Mouse (Mus musculus) megakaryocyte progenitor cell, adult 5-6 weeks (primary cell): ENCODE data around the gene Zfp39. TPM values are rescaled to one million over a fixed set of nuclear protein-coding genes. Genes with fewer than 3 reads are reported as not detected.
A peak's percentile ranks its signal among the peaks of the same experiment; 100 is the strongest.

ENCODE experiments used
- ATAC-seq: replicated peaks from 2 replicates; pipeline ENCODE4 v1.8.0; 2016; ENCODE audit warnings: mild to moderate bottlenecking, moderate TSS enrichment, inconsistent platforms; ENCODE audit not compliant: poor library complexity
- total RNA-seq, 2 experiments: library from RNA; stranded (forward) in 1 of 2; stranded (reverse) in 1 of 2; fragments of 157-497, 149-512 nt in 1 of 2; fragments of 200-1000 nt in 1 of 2; gene quantifications; 2 replicates each; pipeline versions ENCODE4 v1.2.3 to v1.2.4; 2015 to 2017

Gene Zfp39
- total RNA-seq, 2 experiments from 2014 or later = 7.9 to 29.2 TPM

GRCm38 (mm10) chr11:58926651-58927050 is 22.6 kb upstream of the Zfp39 start:
- ATAC-seq = no peak

- ATAC-seq = no peak
Observed at GRCm38 (mm10) chr11:58922420-58922819, 18.4 kb upstream of the Zfp39 start.

GRCm38 (mm10) chr11:58918759-58919158 is 14.7 kb upstream of the Zfp39 start:
- ATAC-seq = no peak

- ATAC-seq = peak; percentile 75
Observed at GRCm38 (mm10) chr11:58917745-58918366, 13.8 kb upstream of the Zfp39 start, which contains the start of gene Btnl10. Btnl10 (plus strand) TSS chr11:58917908.

GRCm38 (mm10) chr11:58916879-58917744 is 13.1 kb upstream of the Zfp39 start:
- peak; percentile 59 for ATAC-seq

GRCm38 (mm10) chr11:58914461-58915028 is 10.5 kb upstream of the Zfp39 start:
- ATAC-seq = peak; percentile 33

- peak; percentile 26; the same call in 1 of the 2 replicates for ATAC-seq
Observed at GRCm38 (mm10) chr11:58913776-58914175, 9.8 kb upstream of the Zfp39 start.

- ATAC-seq = peak; percentile 43
Observed at GRCm38 (mm10) chr11:58904838-58905237, 813 bp upstream of the Zfp39 start.

GRCm38 (mm10) chr11:58904410-58904718 is 339 bp upstream of the Zfp39 start:
- no peak for ATAC-seq

GRCm38 (mm10) chr11:58901080-58901479 is 2.9 kb downstream of the Zfp39 start:
- peak; percentile 33; the same call in 1 of the 2 replicates for ATAC-seq

- no peak for ATAC-seq
Observed at GRCm38 (mm10) chr11:58897485-58897884, 6.5 kb downstream of the Zfp39 start.

- ATAC-seq = no peak
Observed at GRCm38 (mm10) chr11:58894456-58894855, 9.6 kb downstream of the Zfp39 start.

- ATAC-seq = no peak
Observed at GRCm38 (mm10) chr11:58890511-58890910, 13.5 kb downstream of the Zfp39 start.

GRCm38 (mm10) chr11:58883756-58884155 is 20.3 kb downstream of the Zfp39 start:
- ATAC-seq = 0 out of 2 replicates have a peak, but pooled peaks have one; percentile 20

- no peak for ATAC-seq
Observed at GRCm38 (mm10) chr11:58870961-58871360, 33.1 kb downstream of the Zfp39 start.

- peak; percentile 14; the same call in 1 of the 2 replicates for ATAC-seq
Observed at GRCm38 (mm10) chr11:58867954-58868330, 36.1 kb downstream of the Zfp39 start.

GRCm38 (mm10) chr11:58867039-58867953 is 36.7 kb downstream of the Zfp39 start, which contains the start of gene 2810021J22Rik:
2810021J22Rik (plus strand) TSS chr11:58867216.
- ATAC-seq = peak; percentile 97

- no peak for ATAC-seq
Observed at GRCm38 (mm10) chr11:58860744-58861143, 43.3 kb downstream of the Zfp39 start.

- no peak for ATAC-seq
Observed at GRCm38 (mm10) chr11:58849731-58850130, 54.3 kb downstream of the Zfp39 start.

GRCm38 (mm10) chr11:58847636-58848035 is 56.4 kb downstream of the Zfp39 start:
- ATAC-seq = no peak
